Mouse (Mus musculus): Measurements from ENCODE around the gene Pced1b. TPM values are rescaled to one million over a fixed set of nuclear protein-coding genes. Genes with fewer than 3 reads are reported as not detected.

The Pced1b gene
- polyA plus RNA-seq, 1 experiment from 2014 or later: 5.7 TPM

GRCm38 (mm10) chr15:97286731-97287130 is 39.8 kb downstream of the Pced1b start:
- 83% methylated on average over 10 of the region's 10 CpGs for WGBS
- ATAC-seq (replicated peaks; ENCODE audit: low FRiP score, low TSS enrichment, low read depth): no peak
- no peaks in the 10 kb centered on the region for H3K9me3 ChIP-seq (ENCODE audit: control insufficient read depth, low read length)

GRCm38 (mm10) chr15:97287436-97288143 is 40.7 kb downstream of the Pced1b start:
- Histone ChIP-seq H3K36me3 (ENCODE audit: control insufficient read depth, insufficient read depth, low read length) (no peaks in the 10 kb centered on the region), H3K9me3 (ENCODE audit: control insufficient read depth, low read length) (no peaks in the 10 kb centered on the region), H3K4me1 (replicated peaks; ENCODE audit: control insufficient read depth, insufficient read depth, low read length) (no peaks in the 10 kb centered on the region), H3K4me3 (ENCODE audit: low read depth, low read length) (no peak overlapping the region), H3K4me2 (ENCODE audit: low read length) (no peak overlapping the region), H3K27ac (ENCODE audit: low read depth) (no peak overlapping the region), H3K27me3 (replicated peaks; ENCODE audit: control insufficient read depth, insufficient read depth, low read length) (no peaks in the 10 kb centered on the region), H3K9ac (ENCODE audit: low read length) (no peak overlapping the region)
- ATAC-seq (replicated peaks; ENCODE audit: low FRiP score, low TSS enrichment, low read depth): no peak
- DNase-seq (ENCODE audit: low spot score): no peak
- WGBS: 85% methylated on average over 5 of the region's 5 CpGs

More at GRCm38 (mm10) chr15:97286731-97287130, 39.8 kb downstream of the Pced1b start:
- Histone ChIP-seq H3K4me2 (ENCODE audit: low read length) (no peak overlapping the region), H3K27ac (ENCODE audit: low read depth) (no peak overlapping the region), H3K36me3 (ENCODE audit: control insufficient read depth, insufficient read depth, low read length) (no peaks in the 10 kb centered on the region), H3K27me3 (replicated peaks; ENCODE audit: control insufficient read depth, insufficient read depth, low read length) (no peaks in the 10 kb centered on the region), H3K9ac (ENCODE audit: low read length) (no peak overlapping the region), H3K4me1 (replicated peaks; ENCODE audit: control insufficient read depth, insufficient read depth, low read length) (no peaks in the 10 kb centered on the region), H3K4me3 (ENCODE audit: low read depth, low read length) (no peak overlapping the region)
- DNase-seq (ENCODE audit: low spot score): no peak

GRCm38 (mm10) chr15:97288690-97289089 is 41.8 kb downstream of the Pced1b start:
- Histone ChIP-seq H3K4me1 (replicated peaks; ENCODE audit: control insufficient read depth, insufficient read depth, low read length) (no peaks in the 10 kb centered on the region), H3K36me3 (ENCODE audit: control insufficient read depth, insufficient read depth, low read length) (no peaks in the 10 kb centered on the region), H3K4me2 (ENCODE audit: low read length) (no peak overlapping the region), H3K27ac (ENCODE audit: low read depth) (no peak overlapping the region), H3K9me3 (ENCODE audit: control insufficient read depth, low read length) (no peaks in the 10 kb centered on the region), H3K9ac (ENCODE audit: low read length) (no peak overlapping the region), H3K27me3 (replicated peaks; ENCODE audit: control insufficient read depth, insufficient read depth, low read length) (no peaks in the 10 kb centered on the region), H3K4me3 (ENCODE audit: low read depth, low read length) (no peak overlapping the region)
- 67% methylated on average over 13 of the region's 13 CpGs for WGBS
- ATAC-seq (replicated peaks; ENCODE audit: low FRiP score, low TSS enrichment, low read depth) (no peak), DNase-seq (ENCODE audit: low spot score) (no peak)

- H3K27me3 ChIP-seq (replicated peaks; ENCODE audit: control insufficient read depth, insufficient read depth, low read length): no peaks in the 10 kb centered on the region
- no peaks in the 10 kb centered on the region for H3K36me3 ChIP-seq (ENCODE audit: control insufficient read depth, insufficient read depth, low read length)
- no peaks in the 10 kb centered on the region for H3K4me1 ChIP-seq (replicated peaks; ENCODE audit: control insufficient read depth, insufficient read depth, low read length)
- 65% methylated on average over 4 of the region's 4 CpGs for WGBS
- no peaks in the 10 kb centered on the region for H3K9me3 ChIP-seq (ENCODE audit: control insufficient read depth, low read length)
- no peak overlapping the region for H3K27ac ChIP-seq (ENCODE audit: low read depth)
- ATAC-seq (replicated peaks; ENCODE audit: low FRiP score, low TSS enrichment, low read depth) (no peak), DNase-seq (ENCODE audit: low spot score) (no peak)
- no peak overlapping the region for H3K4me2 ChIP-seq (ENCODE audit: low read length)
- no peak overlapping the region for H3K9ac ChIP-seq (ENCODE audit: low read length)
- no peak overlapping the region for H3K4me3 ChIP-seq (ENCODE audit: low read depth, low read length)
Measured at GRCm38 (mm10) chr15:97289176-97289575, 42.3 kb downstream of the Pced1b start.

GRCm38 (mm10) chr15:97290351-97290750 is 43.4 kb downstream of the Pced1b start:
- H3K4me1 ChIP-seq (replicated peaks; ENCODE audit: control insufficient read depth, insufficient read depth, low read length): no peaks in the 10 kb centered on the region
- no peak overlapping the region for H3K4me2 ChIP-seq (ENCODE audit: low read length)
- no peak for ATAC-seq (replicated peaks; ENCODE audit: low FRiP score, low TSS enrichment, low read depth)
- no peak overlapping the region for H3K9ac ChIP-seq (ENCODE audit: low read length)
- H3K36me3 ChIP-seq (ENCODE audit: control insufficient read depth, insufficient read depth, low read length): no peaks in the 10 kb centered on the region
- no peak overlapping the region for H3K4me3 ChIP-seq (ENCODE audit: low read depth, low read length)
- H3K27ac ChIP-seq (ENCODE audit: low read depth): no peak overlapping the region
- H3K9me3 ChIP-seq (ENCODE audit: control insufficient read depth, low read length): no peaks in the 10 kb centered on the region
- no peaks in the 10 kb centered on the region for H3K27me3 ChIP-seq (replicated peaks; ENCODE audit: control insufficient read depth, insufficient read depth, low read length)
- DNase-seq (ENCODE audit: low spot score): peak; percentile 45
- 86% methylated on average over 6 of the region's 6 CpGs for WGBS

- Histone ChIP-seq H3K4me2 (ENCODE audit: low read length) (no peak overlapping the region), H3K27me3 (replicated peaks; ENCODE audit: control insufficient read depth, insufficient read depth, low read length) (no peaks in the 10 kb centered on the region), H3K36me3 (ENCODE audit: control insufficient read depth, insufficient read depth, low read length) (no peaks in the 10 kb centered on the region), H3K9me3 (ENCODE audit: control insufficient read depth, low read length) (no peaks in the 10 kb centered on the region), H3K4me3 (ENCODE audit: low read depth, low read length) (no peak overlapping the region), H3K4me1 (replicated peaks; ENCODE audit: control insufficient read depth, insufficient read depth, low read length) (no peaks in the 10 kb centered on the region), H3K27ac (ENCODE audit: low read depth) (no peak overlapping the region), H3K9ac (ENCODE audit: low read length) (no peak overlapping the region)
- DNase-seq (ENCODE audit: low spot score): peak; percentile 50
- no peak for ATAC-seq (replicated peaks; ENCODE audit: low FRiP score, low TSS enrichment, low read depth)
- WGBS: 66% methylated on average over 21 of the region's 21 CpGs
Measured at GRCm38 (mm10) chr15:97291291-97292050, 44.6 kb downstream of the Pced1b start.

- H3K4me1 ChIP-seq (replicated peaks; ENCODE audit: control insufficient read depth, insufficient read depth, low read length): no peaks in the 10 kb centered on the region
- no peaks in the 10 kb centered on the region for H3K27me3 ChIP-seq (replicated peaks; ENCODE audit: control insufficient read depth, insufficient read depth, low read length)
- 79% methylated on average over 9 of the region's 9 CpGs for WGBS
- H3K9ac ChIP-seq (ENCODE audit: low read length): no peak overlapping the region
- ATAC-seq (replicated peaks; ENCODE audit: low FRiP score, low TSS enrichment, low read depth): no peak
- peak; percentile 13 for DNase-seq (ENCODE audit: low spot score)
- no peaks in the 10 kb centered on the region for H3K9me3 ChIP-seq (ENCODE audit: control insufficient read depth, low read length)
- H3K27ac ChIP-seq (ENCODE audit: low read depth): no peak overlapping the region
- no peaks in the 10 kb centered on the region for H3K36me3 ChIP-seq (ENCODE audit: control insufficient read depth, insufficient read depth, low read length)
- no peak overlapping the region for H3K4me3 ChIP-seq (ENCODE audit: low read depth, low read length)
- no peak overlapping the region for H3K4me2 ChIP-seq (ENCODE audit: low read length)
Measured at GRCm38 (mm10) chr15:97307935-97308334, 61.0 kb downstream of the Pced1b start.

GRCm38 (mm10) chr15:97309533-97309932 is 62.6 kb downstream of the Pced1b start:
- Histone ChIP-seq H3K9ac (ENCODE audit: low read length) (no peak overlapping the region), H3K4me1 (replicated peaks; ENCODE audit: control insufficient read depth, insufficient read depth, low read length) (no peaks in the 10 kb centered on the region), H3K4me2 (ENCODE audit: low read length) (no peak overlapping the region), H3K27ac (ENCODE audit: low read depth) (no peak overlapping the region), H3K36me3 (ENCODE audit: control insufficient read depth, insufficient read depth, low read length) (no peaks in the 10 kb centered on the region), H3K27me3 (replicated peaks; ENCODE audit: control insufficient read depth, insufficient read depth, low read length) (no peaks in the 10 kb centered on the region), H3K4me3 (ENCODE audit: low read depth, low read length) (no peak overlapping the region), H3K9me3 (ENCODE audit: control insufficient read depth, low read length) (no peaks in the 10 kb centered on the region)
- no peak for ATAC-seq (replicated peaks; ENCODE audit: low FRiP score, low TSS enrichment, low read depth)
- 98% methylated on average over 2 of the region's 2 CpGs for WGBS
- peak; percentile 10 for DNase-seq (ENCODE audit: low spot score)
